Mouse (Mus musculus) yolk sac, embryonic 10.5 days (tissue): ENCODE data around the gene Gmppb.
"Not testable (repeated sequence)": the region's sequence is repeated elsewhere in the genome, so short reads cannot be mapped to it uniquely, and the experiment has no call there.

Experiments
- DNase-seq: peaks from one replicate; pipeline ENCODE4 v3.0.0-alpha.2; 2017; ENCODE audit warnings: low spot score

The Gmppb gene

GRCm38 (mm10) chr9:108049016-108049455 is at the start of gene Gmppb:
Gmppb (plus strand) TSS chr9:108049242.
- peak; percentile 98 for DNase-seq

- peak; percentile 99 for DNase-seq
These were observed 46.9 kb upstream of the Gmppb start, which contains the start of gene Ip6k1 for GRCm38 (mm10) chr9:108001922-108002770. Ip6k1 (plus strand) TSS chr9:108002501.

GRCm38 (mm10) chr9:108002778-108003530 is 46.1 kb upstream of the Gmppb start:
- no peak for DNase-seq

- no peak for DNase-seq
These were observed 45.5 kb upstream of the Gmppb start for GRCm38 (mm10) chr9:108003531-108003890.

- DNase-seq = peak; percentile 32
These were observed 41.0 kb upstream of the Gmppb start for GRCm38 (mm10) chr9:108008041-108008440.

GRCm38 (mm10) chr9:108010385-108010784 is 38.7 kb upstream of the Gmppb start:
- no peak for DNase-seq

GRCm38 (mm10) chr9:108013577-108013976 is 35.5 kb upstream of the Gmppb start:
- not testable (repeated sequence) for DNase-seq

GRCm38 (mm10) chr9:108017127-108017526 is 31.9 kb upstream of the Gmppb start:
- DNase-seq = no peak

- no peak for DNase-seq
These were observed 28.3 kb upstream of the Gmppb start for GRCm38 (mm10) chr9:108020741-108021140.

- DNase-seq = no peak
These were observed 25.8 kb upstream of the Gmppb start for GRCm38 (mm10) chr9:108023216-108023615.

- no peak for DNase-seq
These were observed 22.5 kb upstream of the Gmppb start for GRCm38 (mm10) chr9:108026584-108026983.

- no peak for DNase-seq
These were observed 21.2 kb upstream of the Gmppb start for GRCm38 (mm10) chr9:108027867-108028266.

- no peak for DNase-seq
These were observed 16.9 kb upstream of the Gmppb start for GRCm38 (mm10) chr9:108032126-108032525.

GRCm38 (mm10) chr9:108035331-108036156 is 13.5 kb upstream of the Gmppb start:
- DNase-seq = no peak

- no peak for DNase-seq
These were observed 4.1 kb upstream of the Gmppb start for GRCm38 (mm10) chr9:108044751-108045492.

- no peak for DNase-seq
These were observed 2.5 kb upstream of the Gmppb start for GRCm38 (mm10) chr9:108046582-108046981.

- DNase-seq = no peak
These were observed 1.2 kb upstream of the Gmppb start for GRCm38 (mm10) chr9:108047601-108048565.

GRCm38 (mm10) chr9:108048566-108048955 is 481 bp upstream of the Gmppb start:
- DNase-seq = no peak

- peak; percentile 62 for DNase-seq
These were observed 664 bp downstream of the Gmppb start for GRCm38 (mm10) chr9:108049561-108050251.
